Mouse (Mus musculus): ENCODE results near the gene Mrpl58. TPM values are rescaled to one million over a fixed set of nuclear protein-coding genes. Genes with fewer than 3 reads are reported as not detected.
"Not testable (repeated sequence)": the region's sequence is repeated elsewhere in the genome, so short reads cannot be mapped to it uniquely, and the experiment has no call there.

The Mrpl58 gene
- total RNA-seq, 2 experiments from 2014 or later: 64.4 to 81.8 TPM

GRCm38 (mm10) chr11:115381276-115381675 is 22.3 kb upstream of the Mrpl58 start:
- ATAC-seq (replicated peaks; ENCODE audit: low FRiP score, low TSS enrichment, poor library complexity, severe bottlenecking): no peak

- 0 out of 2 replicates have a peak, but pooled peaks have one; percentile 51 for ATAC-seq (replicated peaks; ENCODE audit: low FRiP score, low TSS enrichment, poor library complexity, severe bottlenecking)
Measured at GRCm38 (mm10) chr11:115381743-115382539, 21.6 kb upstream of the Mrpl58 start, which contains the start of gene Cdr2l. Cdr2l (plus strand) TSS chr11:115381916.

- no peak for ATAC-seq (replicated peaks; ENCODE audit: low FRiP score, low TSS enrichment, poor library complexity, severe bottlenecking)
Measured at GRCm38 (mm10) chr11:115382891-115383290, 20.7 kb upstream of the Mrpl58 start.

GRCm38 (mm10) chr11:115383701-115384474 is 19.7 kb upstream of the Mrpl58 start:
- no peak for ATAC-seq (replicated peaks; ENCODE audit: low FRiP score, low TSS enrichment, poor library complexity, severe bottlenecking)

- ATAC-seq (replicated peaks; ENCODE audit: low FRiP score, low TSS enrichment, poor library complexity, severe bottlenecking): no peak
Measured at GRCm38 (mm10) chr11:115384587-115384986, 19.0 kb upstream of the Mrpl58 start.

- ATAC-seq (replicated peaks; ENCODE audit: low FRiP score, low TSS enrichment, poor library complexity, severe bottlenecking): not testable (repeated sequence)
Measured at GRCm38 (mm10) chr11:115386859-115387258, 16.7 kb upstream of the Mrpl58 start.

- ATAC-seq (replicated peaks; ENCODE audit: low FRiP score, low TSS enrichment, poor library complexity, severe bottlenecking): no peak
Measured at GRCm38 (mm10) chr11:115391358-115391757, 12.2 kb upstream of the Mrpl58 start.

GRCm38 (mm10) chr11:115393721-115394325 is 9.7 kb upstream of the Mrpl58 start:
- ATAC-seq (replicated peaks; ENCODE audit: low FRiP score, low TSS enrichment, poor library complexity, severe bottlenecking): 0 out of 2 replicates have a peak, but pooled peaks have one; percentile 17

GRCm38 (mm10) chr11:115398085-115398484 is 5.5 kb upstream of the Mrpl58 start:
- no peak for ATAC-seq (replicated peaks; ENCODE audit: low FRiP score, low TSS enrichment, poor library complexity, severe bottlenecking)

GRCm38 (mm10) chr11:115400126-115400525 is 3.4 kb upstream of the Mrpl58 start:
- ATAC-seq (replicated peaks; ENCODE audit: low FRiP score, low TSS enrichment, poor library complexity, severe bottlenecking): no peak

GRCm38 (mm10) chr11:115400630-115401391 is 2.7 kb upstream of the Mrpl58 start:
- no peak for ATAC-seq (replicated peaks; ENCODE audit: low FRiP score, low TSS enrichment, poor library complexity, severe bottlenecking)

- ATAC-seq (replicated peaks; ENCODE audit: low FRiP score, low TSS enrichment, poor library complexity, severe bottlenecking): no peak
Measured at GRCm38 (mm10) chr11:115405723-115406122, 2.2 kb downstream of the Mrpl58 start.

- ATAC-seq (replicated peaks; ENCODE audit: low FRiP score, low TSS enrichment, poor library complexity, severe bottlenecking): no peak
Measured at GRCm38 (mm10) chr11:115406858-115407401, 3.4 kb downstream of the Mrpl58 start.

- no peak for ATAC-seq (replicated peaks; ENCODE audit: low FRiP score, low TSS enrichment, poor library complexity, severe bottlenecking)
Measured at GRCm38 (mm10) chr11:115408266-115408920, 4.8 kb downstream of the Mrpl58 start.

- ATAC-seq (replicated peaks; ENCODE audit: low FRiP score, low TSS enrichment, poor library complexity, severe bottlenecking): no peak
Measured at GRCm38 (mm10) chr11:115409556-115409955, 6.0 kb downstream of the Mrpl58 start.

- peak; percentile 98 for ATAC-seq (replicated peaks; ENCODE audit: low FRiP score, low TSS enrichment, poor library complexity, severe bottlenecking)
Measured at GRCm38 (mm10) chr11:115419531-115420237, 16.1 kb downstream of the Mrpl58 start, which contains the start of the genes Atp5h and Kctd2. Atp5h (minus strand) TSS chr11:115419962. Kctd2 (plus strand) TSS chr11:115420128.

GRCm38 (mm10) chr11:115420336-115421190 is 17.0 kb downstream of the Mrpl58 start:
- no peak; the same call in 1 of the 2 replicates for ATAC-seq (replicated peaks; ENCODE audit: low FRiP score, low TSS enrichment, poor library complexity, severe bottlenecking)
